Mouse (Mus musculus) olfactory bulb, adult 2 months (tissue): ENCODE measurements at regions not wholly inside any gene's neighbourhood (a gene's known extent, or its start where the extent isn't known, plus 50 kb on each side); places are given as distances from the start of the nearest gene placed in this dataset.

Source experiments
- CTCF ChIP-seq: fragments of 200-500 bp; IDR thresholded peaks from 2 replicates; pipeline ENCODE4 v1.5.1; 2012; ENCODE audit warnings: low read depth, mild to moderate bottlenecking, low read length, moderate library complexity; ENCODE audit not compliant: insufficient read depth
- POLR2A ChIP-seq: fragments of 200-500 bp; IDR thresholded peaks from 2 replicates; pipeline ENCODE4 v1.6.1; 2012; ENCODE audit warnings: mild to moderate bottlenecking, low read depth, low read length, moderate library complexity; ENCODE audit not compliant: insufficient read depth

DNA sequence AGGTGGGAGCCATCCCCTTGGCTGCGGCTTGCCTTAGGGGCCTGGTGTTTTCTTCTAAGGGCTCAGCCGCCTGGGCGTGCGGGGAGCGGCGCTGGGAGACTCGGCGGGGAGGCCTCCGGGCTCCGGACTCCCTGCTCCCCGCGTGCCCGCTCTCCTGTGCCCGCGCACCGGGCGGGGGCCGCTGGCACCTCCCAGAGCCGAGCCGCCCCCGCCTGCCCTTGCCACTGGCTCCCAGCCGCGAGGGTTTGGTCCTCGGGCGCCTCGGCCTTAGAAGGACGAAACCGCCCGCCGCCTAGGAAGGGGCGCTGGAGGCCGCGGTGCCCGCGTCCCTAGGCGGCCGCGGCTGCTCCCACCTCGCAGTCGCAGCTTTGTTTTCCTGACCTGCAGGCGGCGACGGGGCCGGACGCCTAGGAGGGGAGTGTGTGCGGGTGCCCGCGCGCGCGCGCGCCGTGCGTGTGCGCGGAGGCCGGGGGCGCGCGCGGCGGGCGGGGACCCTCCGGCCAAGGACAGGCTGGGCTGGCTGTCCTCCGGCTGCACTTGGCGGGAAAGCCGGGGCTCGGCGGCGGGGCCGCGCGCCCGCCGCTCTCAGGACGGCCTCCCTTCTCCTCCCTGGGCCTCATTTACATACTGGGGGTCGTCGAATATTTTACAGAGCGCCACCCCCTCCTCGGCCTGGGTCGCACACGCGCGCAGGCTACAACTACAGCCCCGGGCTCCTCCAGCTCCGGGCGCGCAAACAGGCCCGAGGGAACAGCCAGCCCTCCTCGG lies 227.1 kb downstream of the Mef2c start:
- TF ChIP-seq POLR2A (peak; percentile 44), CTCF (no peak)
